Mouse (Mus musculus): ENCODE results near the gene Ugt1a7c. TPM values are rescaled to one million over a fixed set of nuclear protein-coding genes. Genes with fewer than 3 reads are reported as not detected.

Gene Ugt1a7c
- polyA plus RNA-seq, 1 experiment from 2014 or later, result 10.7 TPM

GRCm38 (mm10) chr1:88263778-88264177, 168.9 kb downstream of the Ugt1a7c start:
- Histone ChIP-seq H3K9me3 (replicated peaks; ENCODE audit: low read length) (no peaks in the 10 kb centered on the region), H3K9ac (ENCODE audit: low read depth, low read length) (no peak overlapping the region), H3K4me3 (replicated peaks; ENCODE audit: low read depth, low read length) (no peak overlapping the region), H3K27ac (no peak overlapping the region), H3K4me1 (replicated peaks; ENCODE audit: insufficient read depth, low read length) (peaks cover 14% of the 10 kb centered on the region), H3K4me2 (ENCODE audit: low read length) (no peak overlapping the region), H3K27me3 (ENCODE audit: insufficient read depth, low read length) (no peaks in the 10 kb centered on the region), H3K36me3 (ENCODE audit: insufficient read depth, low read length) (peaks cover 89% of the 10 kb centered on the region)
- 92% methylated on average over 5 of the region's 5 CpGs for WGBS
- no peak for DNase-seq (ENCODE audit: low spot score)
- TF ChIP-seq CTCF (IDR thresholded peaks at IDR 0.05; ENCODE audit: low read depth), result no peak
- ATAC-seq (replicated peaks; ENCODE audit: low FRiP score, low read depth), result no peak

- Histone ChIP-seq H3K4me1 (replicated peaks; ENCODE audit: insufficient read depth, low read length) (peaks cover 12% of the 10 kb centered on the region), H3K9me3 (replicated peaks; ENCODE audit: low read length) (no peaks in the 10 kb centered on the region), H3K36me3 (ENCODE audit: insufficient read depth, low read length) (peaks cover 95% of the 10 kb centered on the region), H3K27me3 (ENCODE audit: insufficient read depth, low read length) (no peaks in the 10 kb centered on the region), H3K9ac (ENCODE audit: low read depth, low read length) (no peak overlapping the region), H3K4me3 (replicated peaks; ENCODE audit: low read depth, low read length) (no peak overlapping the region), H3K27ac (no peak overlapping the region), H3K4me2 (ENCODE audit: low read length) (no peak overlapping the region)
- 82% methylated on average over 7 of the region's 7 CpGs for WGBS
- DNase-seq (ENCODE audit: low spot score) (no peak), ATAC-seq (replicated peaks; ENCODE audit: low FRiP score, low read depth) (no peak)
- TF ChIP-seq CTCF (IDR thresholded peaks at IDR 0.05; ENCODE audit: low read depth), result no peak
Measured at GRCm38 (mm10) chr1:88264237-88264868, 169.5 kb downstream of the Ugt1a7c start.

GRCm38 (mm10) chr1:88264869-88265240, 170.0 kb downstream of the Ugt1a7c start:
- Histone ChIP-seq H3K4me2 (ENCODE audit: low read length) (no peak overlapping the region), H3K27ac (no peak overlapping the region), H3K9ac (ENCODE audit: low read depth, low read length) (no peak overlapping the region), H3K27me3 (ENCODE audit: insufficient read depth, low read length) (no peaks in the 10 kb centered on the region), H3K4me1 (replicated peaks; ENCODE audit: insufficient read depth, low read length) (peaks cover 7% of the 10 kb centered on the region; the same call in 1 of the 2 replicates), H3K36me3 (ENCODE audit: insufficient read depth, low read length) (peaks cover 99% of the 10 kb centered on the region), H3K9me3 (replicated peaks; ENCODE audit: low read length) (no peaks in the 10 kb centered on the region), H3K4me3 (replicated peaks; ENCODE audit: low read depth, low read length) (no peak overlapping the region)
- TF ChIP-seq CTCF (IDR thresholded peaks at IDR 0.05; ENCODE audit: low read depth), result no peak
- DNase-seq (ENCODE audit: low spot score) (no peak), ATAC-seq (replicated peaks; ENCODE audit: low FRiP score, low read depth) (no peak)
- WGBS, result 78% methylated on average over 4 of the region's 4 CpGs

GRCm38 (mm10) chr1:88266123-88266522, 171.3 kb downstream of the Ugt1a7c start:
- H3K27ac ChIP-seq, result no peak overlapping the region
- WGBS, result 86% methylated on average over 13 of the region's 13 CpGs

GRCm38 (mm10) chr1:88267489-88267888, 172.6 kb downstream of the Ugt1a7c start:
- no peak overlapping the region for H3K4me3 ChIP-seq (replicated peaks; ENCODE audit: low read depth, low read length)
- no peak for DNase-seq (ENCODE audit: low spot score)
- no peak overlapping the region for H3K27ac ChIP-seq
- no peak for ATAC-seq (replicated peaks; ENCODE audit: low FRiP score, low read depth)
- 90% methylated on average over 6 of the region's 6 CpGs for WGBS
- H3K9me3 ChIP-seq (replicated peaks; ENCODE audit: low read length), result no peaks in the 10 kb centered on the region
- no peaks in the 10 kb centered on the region for H3K27me3 ChIP-seq (ENCODE audit: insufficient read depth, low read length)
- peaks cover 86% of the 10 kb centered on the region for H3K36me3 ChIP-seq (ENCODE audit: insufficient read depth, low read length)
- H3K4me1 ChIP-seq (replicated peaks; ENCODE audit: insufficient read depth, low read length), result no peaks in the 10 kb centered on the region
- no peak for TF ChIP-seq CTCF (IDR thresholded peaks at IDR 0.05; ENCODE audit: low read depth)
- no peak overlapping the region for H3K4me2 ChIP-seq (ENCODE audit: low read length)
- no peak overlapping the region for H3K9ac ChIP-seq (ENCODE audit: low read depth, low read length)

More at GRCm38 (mm10) chr1:88266123-88266522, 171.3 kb downstream of the Ugt1a7c start:
- Histone ChIP-seq H3K9ac (ENCODE audit: low read depth, low read length) (no peak overlapping the region), H3K4me2 (ENCODE audit: low read length) (no peak overlapping the region), H3K27me3 (ENCODE audit: insufficient read depth, low read length) (no peaks in the 10 kb centered on the region), H3K4me3 (replicated peaks; ENCODE audit: low read depth, low read length) (no peak overlapping the region), H3K9me3 (replicated peaks; ENCODE audit: low read length) (no peaks in the 10 kb centered on the region), H3K36me3 (ENCODE audit: insufficient read depth, low read length) (peaks cover 89% of the 10 kb centered on the region), H3K4me1 (replicated peaks; ENCODE audit: insufficient read depth, low read length) (0 out of 2 replicates have a peak, but pooled peaks cover 4% of the 10 kb centered on the region)
- ATAC-seq (replicated peaks; ENCODE audit: low FRiP score, low read depth) (no peak), DNase-seq (ENCODE audit: low spot score) (no peak)
- TF ChIP-seq CTCF (IDR thresholded peaks at IDR 0.05; ENCODE audit: low read depth), result no peak

GRCm38 (mm10) chr1:88268070-88268469, 173.2 kb downstream of the Ugt1a7c start:
- no peak for TF ChIP-seq CTCF (IDR thresholded peaks at IDR 0.05; ENCODE audit: low read depth)
- Histone ChIP-seq H3K9me3 (replicated peaks; ENCODE audit: low read length) (no peaks in the 10 kb centered on the region), H3K27ac (no peak overlapping the region), H3K27me3 (ENCODE audit: insufficient read depth, low read length) (no peaks in the 10 kb centered on the region), H3K9ac (ENCODE audit: low read depth, low read length) (no peak overlapping the region), H3K4me1 (replicated peaks; ENCODE audit: insufficient read depth, low read length) (no peaks in the 10 kb centered on the region), H3K4me2 (ENCODE audit: low read length) (no peak overlapping the region), H3K4me3 (replicated peaks; ENCODE audit: low read depth, low read length) (no peak overlapping the region), H3K36me3 (ENCODE audit: insufficient read depth, low read length) (peaks cover 85% of the 10 kb centered on the region)
- DNase-seq (ENCODE audit: low spot score), result no peak
- ATAC-seq (replicated peaks; ENCODE audit: low FRiP score, low read depth), result no peak
- 85% methylated on average over 6 of the region's 6 CpGs for WGBS

Other genes with a start within 250 kb of the Ugt1a7c start
- 19.3 and 19.8 TPM in 2 replicates for gene Dgkd, start 241.8 kb upstream of the Ugt1a7c start, polyA plus RNA-seq (2015; fragmentation: Nextera tagmentation; extraction: Ambion mirVana)
- 18.7 and 22.6 TPM in 2 replicates for gene Usp40, start 86.5 kb upstream of the Ugt1a7c start, polyA plus RNA-seq (2015; fragmentation: Nextera tagmentation; extraction: Ambion mirVana)
- 52.3 and 54.5 TPM in 2 replicates for gene Ugt1a10, start 39.7 kb upstream of the Ugt1a7c start, polyA plus RNA-seq (2015; fragmentation: Nextera tagmentation; extraction: Ambion mirVana)
- 8.4 and 9.3 TPM in 2 replicates for gene Ugt1a9, start 24.3 kb upstream of the Ugt1a7c start, polyA plus RNA-seq (2015; fragmentation: Nextera tagmentation; extraction: Ambion mirVana)
- 0.05 TPM in 1 of 2 replicates, not detected in the other for gene Ugt1a8, start 7.2 kb upstream of the Ugt1a7c start, polyA plus RNA-seq (2015; fragmentation: Nextera tagmentation; extraction: Ambion mirVana)
- 0.55 and 0.65 TPM in 2 replicates for gene Ugt1a6b, start 8.2 kb downstream of the Ugt1a7c start, polyA plus RNA-seq (2015; fragmentation: Nextera tagmentation; extraction: Ambion mirVana)
- 8.2 and 9.3 TPM in 2 replicates for gene Ugt1a6a, start 39.7 kb downstream of the Ugt1a7c start, polyA plus RNA-seq (2015; fragmentation: Nextera tagmentation; extraction: Ambion mirVana)
- 0.06 TPM in 1 of 2 replicates, not detected in the other for gene Ugt1a5, start 71.0 kb downstream of the Ugt1a7c start, polyA plus RNA-seq (2015; fragmentation: Nextera tagmentation; extraction: Ambion mirVana)
- 176 and 217 TPM in 2 replicates for gene Ugt1a2, start 105.5 kb downstream of the Ugt1a7c start, polyA plus RNA-seq (2015; fragmentation: Nextera tagmentation; extraction: Ambion mirVana)
- 11.7 and 13.6 TPM in 2 replicates for gene Dnajb3, start 110.7 kb downstream of the Ugt1a7c start, polyA plus RNA-seq (2015; fragmentation: Nextera tagmentation; extraction: Ambion mirVana)
- 4.8 and 6.2 TPM in 2 replicates for gene Ugt1a1, start 116.9 kb downstream of the Ugt1a7c start, polyA plus RNA-seq (2015; fragmentation: Nextera tagmentation; extraction: Ambion mirVana)
- 0.60 and 0.66 TPM in 2 replicates for gene Mroh2a, start 131.9 kb downstream of the Ugt1a7c start, polyA plus RNA-seq (2015; fragmentation: Nextera tagmentation; extraction: Ambion mirVana)
- 56.3 and 62.7 TPM in 2 replicates for gene Hjurp, start 182.6 kb downstream of the Ugt1a7c start, polyA plus RNA-seq (2015; fragmentation: Nextera tagmentation; extraction: Ambion mirVana)
- not detected in 2 replicates for gene Trpm8, start 182.6 kb downstream of the Ugt1a7c start, polyA plus RNA-seq (2015; fragmentation: Nextera tagmentation; extraction: Ambion mirVana)

Data from kidney, postnatal 0 days (tissue).